Mouse (Mus musculus) kidney, adult 2 months (tissue): Measurements from ENCODE around the gene Plvap.

ENCODE experiments used
- CTCF ChIP-seq: fragments of 200-500 bp; conservative IDR thresholded peaks from 2 replicates; pipeline ENCODE4 v1.5.1; 2011; ENCODE audit warnings: low read depth, mild to moderate bottlenecking, control low read depth, low read length, moderate library complexity, mixed read lengths; ENCODE audit not compliant: insufficient read depth, insufficient read length
- POLR2A ChIP-seq: fragments of 200-500 bp; IDR thresholded peaks from one replicate; pipeline ENCODE4 v1.6.1; 2011; ENCODE audit warnings: low read depth, low read length, control low read depth

DNA sequence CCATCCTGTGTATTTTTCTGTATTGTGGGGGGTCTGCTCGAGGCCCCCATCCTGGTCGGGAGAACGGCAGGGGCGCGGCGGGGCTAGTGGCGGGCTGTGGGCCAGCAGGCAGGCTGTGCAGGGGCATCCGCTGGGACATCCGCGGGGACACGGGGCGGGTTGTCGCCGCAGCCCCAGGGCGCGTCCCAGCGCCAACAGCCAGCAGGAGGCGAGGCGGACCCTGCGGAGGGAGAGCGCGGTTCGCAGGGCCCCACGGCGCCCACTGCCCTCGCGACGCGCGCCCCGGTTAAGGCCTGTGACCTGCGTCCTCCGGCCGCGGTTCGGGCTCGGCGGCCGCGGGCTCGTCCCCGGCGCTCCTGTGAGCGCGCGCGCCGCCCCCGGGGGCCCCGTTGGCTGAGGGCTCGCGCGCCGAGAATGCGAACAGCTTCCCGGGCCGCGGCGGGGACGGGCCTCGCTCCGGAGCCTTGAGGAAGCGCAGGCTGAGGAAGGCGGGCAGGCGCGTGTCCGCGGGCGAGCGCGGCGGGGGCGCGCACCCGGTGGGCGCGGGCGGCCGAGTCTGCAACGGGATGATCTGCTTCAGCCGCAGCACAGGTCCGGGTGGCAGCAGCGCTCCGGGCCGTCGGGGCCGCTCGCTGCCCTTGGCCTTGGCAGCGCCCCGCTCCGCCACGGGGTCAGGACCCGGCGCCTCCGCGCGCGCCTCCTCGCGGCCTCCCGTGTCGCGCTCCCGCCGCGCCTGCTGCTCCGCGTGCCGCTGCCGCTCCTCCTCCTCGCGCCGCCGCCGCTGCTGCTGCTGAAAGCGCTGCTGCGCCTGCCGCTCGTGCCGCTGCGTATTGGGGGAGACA lies 35.2 kb downstream of the Plvap start:
- TF ChIP-seq CTCF (no peak), POLR2A (no peak)
